Mouse (Mus musculus) frontal cortex, adult (tissue): ENCODE data around the gene Olfr411.

ENCODE experiments used
- ATAC-seq: cut with Nextera tagmentation; 2 replicates; pipeline ENCODE4 v1.9.2; 2017; ENCODE audit warnings: mild to moderate bottlenecking, moderate library complexity, mixed read lengths; ENCODE audit not compliant: low TSS enrichment

The Olfr411 gene

GRCm38 (mm10) chr11:74352550-74352949 is at the start of gene Olfr411:
TSS of gene Olfr411 (minus strand) at chr11:74352650.
- no peak for ATAC-seq

- ATAC-seq = no peak
Observed at GRCm38 (mm10) chr11:74402126-74402525, 49.7 kb upstream of the Olfr411 start.

GRCm38 (mm10) chr11:74395583-74395982 is 43.1 kb upstream of the Olfr411 start:
- no peak for ATAC-seq

- ATAC-seq = no peak
Observed at GRCm38 (mm10) chr11:74393489-74393888, 41.0 kb upstream of the Olfr411 start.

- ATAC-seq = peak; percentile 60; the same call in 1 of the 2 replicates
Observed at GRCm38 (mm10) chr11:74392903-74393302, 40.5 kb upstream of the Olfr411 start.

- no peak for ATAC-seq
Observed at GRCm38 (mm10) chr11:74391899-74392298, 39.4 kb upstream of the Olfr411 start.

DNA sequence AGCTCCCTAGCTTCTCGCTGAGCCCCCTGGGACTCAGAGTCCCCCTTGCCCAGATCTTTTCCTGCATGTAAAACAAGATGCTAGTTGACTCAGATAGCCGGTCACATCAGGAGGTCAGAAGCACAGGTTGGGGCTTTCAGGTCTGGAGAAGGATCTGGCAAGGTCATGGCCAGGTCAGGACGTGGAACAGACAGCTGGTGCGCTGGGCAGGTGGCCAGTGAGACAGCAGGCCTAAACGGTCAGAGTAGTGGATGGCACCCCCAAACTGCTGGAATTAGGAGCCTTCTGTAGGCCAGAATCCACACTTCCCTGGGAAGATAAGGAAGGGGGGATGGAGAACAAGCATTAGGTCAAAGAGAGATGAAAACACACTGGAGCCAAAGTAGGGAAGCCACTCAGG is 34.8 kb upstream of the Olfr411 start:
- ATAC-seq = no peak

GRCm38 (mm10) chr11:74385674-74386073 is 33.2 kb upstream of the Olfr411 start:
- ATAC-seq = no peak

GRCm38 (mm10) chr11:74379166-74379873 is 26.9 kb upstream of the Olfr411 start:
- no peak for ATAC-seq

GRCm38 (mm10) chr11:74376847-74377246 is 24.4 kb upstream of the Olfr411 start:
- ATAC-seq = peak; percentile 95

DNA sequence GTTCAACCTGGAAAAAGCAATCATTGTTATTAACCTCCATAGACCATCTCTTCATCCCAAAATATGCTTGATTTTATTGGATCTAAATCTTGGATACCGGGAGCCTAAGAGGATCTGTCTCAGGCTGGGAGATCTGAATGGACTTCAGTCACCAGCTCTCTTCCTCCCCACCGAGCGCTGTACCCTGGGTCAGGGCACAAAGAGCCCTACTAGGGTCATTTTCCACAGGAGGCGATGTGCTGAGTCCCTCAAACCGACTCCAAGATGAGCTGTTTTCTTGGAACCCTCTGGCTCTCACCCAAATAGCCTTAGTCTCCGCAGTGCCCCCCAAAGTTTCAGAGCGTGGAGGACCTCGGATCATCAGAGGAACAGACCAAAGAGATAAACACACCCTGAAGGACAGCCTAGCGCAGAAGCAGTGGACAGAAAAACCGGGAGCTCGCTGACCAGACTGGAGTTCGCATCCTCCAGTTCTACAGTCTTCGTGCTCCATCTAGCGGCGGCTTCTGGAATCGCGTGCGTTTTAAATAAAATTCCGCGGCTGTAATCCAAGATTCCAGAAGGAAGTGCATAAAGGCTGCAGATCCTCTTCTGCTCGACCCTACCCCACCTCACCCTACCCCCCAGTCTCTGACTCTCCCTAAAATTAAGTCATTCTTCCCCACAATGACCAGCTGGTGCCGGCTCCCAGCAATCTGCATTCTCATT is 19.1 kb upstream of the Olfr411 start:
- ATAC-seq = peak; percentile 77

DNA sequence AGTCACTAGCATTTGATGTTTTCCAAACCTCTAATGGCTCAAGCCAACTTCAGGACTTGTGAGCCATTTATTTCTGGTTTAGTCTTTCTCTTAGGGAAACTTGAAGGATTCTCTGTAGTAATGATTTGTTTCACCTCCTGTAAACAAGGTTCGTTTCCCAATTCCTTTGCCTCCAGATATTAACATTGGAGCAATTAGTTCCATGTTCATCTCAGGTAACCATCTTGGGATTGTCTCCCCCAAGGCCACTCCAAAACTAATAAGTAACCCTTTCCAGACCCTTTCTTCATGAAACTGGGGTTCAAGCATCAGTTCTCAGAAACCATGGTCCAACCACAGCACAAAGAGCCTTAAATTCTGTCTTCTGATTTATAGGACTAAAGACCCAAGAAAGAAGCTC is 9.3 kb upstream of the Olfr411 start, which contains the start of gene Olfr412:
Gene Olfr412, plus strand, starts transcription at position 301 of the 400 bp plus-strand sequence.
- ATAC-seq = no peak

GRCm38 (mm10) chr11:74337931-74338330 is 14.5 kb downstream of the Olfr411 start, which contains the start of gene Olfr410:
TSS of gene Olfr410 (minus strand) at chr11:74338031.
- ATAC-seq = no peak

GRCm38 (mm10) chr11:74328781-74329180 is 23.7 kb downstream of the Olfr411 start:
- no peak for ATAC-seq

GRCm38 (mm10) chr11:74326044-74326443 is 26.4 kb downstream of the Olfr411 start:
- no peak for ATAC-seq
